Mouse (Mus musculus): ENCODE results near the gene Soga3.

Gene Soga3

DNA sequence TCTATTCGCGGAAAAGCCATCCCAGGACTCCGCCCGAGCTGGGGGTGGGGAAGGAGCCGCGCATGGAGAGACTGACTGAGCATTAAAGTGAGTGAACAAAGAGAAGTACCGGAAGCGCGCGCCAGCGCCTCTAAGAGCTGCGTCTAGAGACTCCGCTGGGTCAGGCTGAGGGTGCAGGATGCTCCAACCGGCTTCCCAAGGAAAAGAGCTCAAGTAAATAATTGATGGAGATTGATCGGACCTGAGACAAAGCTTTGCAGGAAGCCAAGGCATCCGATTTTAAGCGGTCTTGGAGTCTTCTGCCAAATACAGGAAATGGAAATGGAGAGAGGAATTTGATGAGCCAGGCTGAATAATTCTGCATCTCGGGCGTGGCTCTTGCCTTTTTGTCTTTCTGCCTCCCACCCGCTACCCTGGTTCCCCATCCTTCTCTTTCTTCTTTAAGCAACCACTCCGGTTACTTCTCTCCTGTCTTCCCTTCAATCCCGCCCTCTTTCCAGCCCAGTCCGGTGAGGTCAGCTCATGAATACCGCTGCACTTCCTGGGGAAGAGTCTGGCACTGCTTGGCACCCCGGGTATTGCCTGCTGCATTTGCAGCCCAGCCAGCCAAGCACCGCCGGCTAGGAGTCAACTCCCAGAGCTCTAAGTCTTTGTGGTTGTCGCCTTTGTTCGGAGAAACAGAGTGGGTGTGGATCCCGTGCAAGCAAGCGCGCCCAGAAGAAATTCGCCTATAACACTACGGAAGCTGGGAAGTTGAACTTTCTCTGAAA lies at the start of gene Soga3:
TSS of gene Soga3 (plus strand) at position 274 of the 770 bp plus-strand sequence.
- DNase-seq (ENCODE audit: low read depth): peak; percentile 79

- DNase-seq (ENCODE audit: low read depth): peak; percentile 72
These were observed 36.7 kb upstream of the Soga3 start for GRCm38 (mm10) chr10:29106962-29107361.

DNA sequence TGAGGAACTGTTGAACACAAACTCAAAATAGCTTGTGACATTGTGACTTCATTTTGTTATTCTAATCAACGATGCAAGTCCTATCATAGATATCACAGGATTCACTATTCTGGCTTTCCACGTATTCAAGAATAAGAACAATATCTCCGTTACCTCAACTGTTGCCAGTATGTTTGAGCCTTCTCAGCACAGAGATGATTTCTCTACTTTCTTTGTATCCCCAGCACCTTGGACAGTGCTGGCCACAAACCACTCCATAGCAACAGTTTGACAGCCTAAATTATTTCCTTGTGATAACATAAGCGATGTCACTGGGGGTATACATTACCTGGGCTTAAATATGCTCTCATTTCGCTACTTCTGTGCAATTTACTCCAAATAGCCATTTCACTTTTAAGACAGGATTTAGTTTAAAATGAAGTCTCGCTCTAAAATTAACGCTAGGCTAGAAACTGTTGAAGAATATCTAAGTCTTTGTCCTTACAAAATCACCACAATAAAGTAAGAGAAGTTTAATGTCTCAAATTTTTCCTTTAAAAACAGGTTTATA lies 1.0 kb upstream of the Soga3 start:
- peak; percentile 57 for DNase-seq (ENCODE audit: low read depth)

DNA sequence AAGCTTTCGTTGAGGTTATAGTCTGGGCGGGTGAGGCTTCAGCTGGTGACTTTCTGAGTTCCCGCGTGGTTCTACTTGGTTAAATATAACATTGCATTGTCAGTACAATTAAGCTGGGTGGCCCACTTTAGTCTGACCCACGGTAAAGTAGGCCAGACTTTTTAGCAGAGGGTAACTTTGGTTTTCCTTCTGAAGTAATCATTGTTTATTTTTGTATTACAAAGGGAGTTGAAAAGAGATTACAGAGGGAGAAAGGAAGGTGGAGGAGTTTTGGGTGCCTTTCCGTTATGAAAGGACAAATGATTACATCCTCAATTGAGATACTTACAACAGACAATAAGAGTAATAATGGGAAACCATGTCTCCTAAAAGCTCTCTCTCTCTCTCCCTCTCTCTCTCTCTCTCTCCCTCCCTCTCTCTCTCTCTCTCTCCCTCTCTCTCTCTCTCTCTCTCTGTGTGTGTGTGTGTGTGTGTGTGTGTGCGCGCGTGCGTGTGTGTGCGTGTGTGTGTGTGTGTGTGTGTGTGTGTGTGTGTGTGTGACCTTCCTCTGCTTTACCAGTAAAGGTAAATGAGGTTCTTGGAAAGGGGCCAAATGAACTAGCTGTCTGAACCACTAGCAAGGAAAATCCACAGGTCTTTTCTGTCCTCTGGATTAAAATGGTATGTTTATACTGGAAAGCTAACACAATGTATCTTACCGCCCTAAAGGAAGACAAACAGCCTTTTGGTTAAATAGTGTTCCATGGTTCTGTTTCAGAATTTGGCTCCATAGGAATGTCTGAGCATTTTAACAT lies 1.2 kb downstream of the Soga3 start:
- peak; percentile 38 for DNase-seq (ENCODE audit: low read depth)

- DNase-seq (ENCODE audit: low read depth): no peak
These were observed 2.7 kb downstream of the Soga3 start for GRCm38 (mm10) chr10:29146198-29146857.

DNA sequence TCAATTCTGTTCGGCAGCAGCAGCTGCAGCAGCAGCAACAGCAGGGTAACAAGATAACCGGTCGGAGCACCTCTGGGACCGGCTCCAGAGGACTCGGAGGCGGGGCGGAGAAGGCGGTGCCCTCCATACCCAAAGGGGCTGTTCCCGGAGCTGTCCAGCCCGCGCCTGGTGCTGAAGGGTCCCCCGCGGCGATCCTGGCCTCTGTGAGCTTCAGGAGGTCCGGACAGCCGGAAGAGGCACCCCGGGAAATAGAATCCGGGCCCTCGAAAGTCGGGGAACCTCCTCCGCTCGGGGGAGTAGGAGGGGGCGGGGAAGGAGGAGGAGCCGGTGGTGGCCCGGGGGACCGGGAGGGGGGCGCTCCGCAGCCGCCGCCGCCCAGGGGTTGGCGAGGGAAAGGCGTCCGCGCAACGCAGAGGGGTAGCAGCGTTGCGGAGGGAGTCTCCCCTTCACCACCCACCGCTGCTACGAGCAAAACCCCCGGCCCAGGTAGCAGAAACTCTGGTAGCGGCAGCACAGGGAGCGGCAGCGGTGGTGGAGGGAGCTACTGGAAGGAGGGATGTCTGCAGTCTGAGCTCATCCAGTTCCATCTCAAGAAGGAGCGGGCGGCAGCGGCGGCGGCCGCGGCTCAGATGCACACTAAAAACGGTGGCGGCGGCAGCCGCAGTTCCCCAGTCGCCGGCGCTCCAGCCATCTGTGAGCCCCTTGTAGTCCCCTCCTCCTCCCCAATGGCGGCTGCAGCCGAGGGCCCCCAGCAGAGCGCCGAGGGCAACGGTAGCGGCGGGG lies 3.4 kb downstream of the Soga3 start:
- DNase-seq (ENCODE audit: low read depth): no peak

DNA sequence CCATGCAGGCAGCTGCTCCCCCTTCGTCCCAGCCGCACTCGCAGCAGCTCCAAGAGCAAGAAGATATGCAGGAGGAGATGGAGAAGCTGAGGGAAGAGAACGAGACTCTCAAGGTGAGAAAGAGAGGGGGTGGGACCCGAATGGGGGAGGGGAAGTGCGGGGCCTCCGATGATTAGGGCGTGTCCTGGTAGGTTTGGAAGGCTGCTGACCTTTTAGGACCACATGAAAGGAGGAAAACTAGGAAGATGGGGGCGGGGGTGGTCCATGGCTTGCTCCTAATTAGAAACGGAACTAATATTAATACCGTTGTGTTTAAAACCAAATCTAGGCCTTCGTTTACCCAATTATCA lies 4.0 kb downstream of the Soga3 start:
- no peak for DNase-seq (ENCODE audit: low read depth)

GRCm38 (mm10) chr10:29148076-29148475 lies 4.4 kb downstream of the Soga3 start:
- DNase-seq (ENCODE audit: low read depth): no peak

DNA sequence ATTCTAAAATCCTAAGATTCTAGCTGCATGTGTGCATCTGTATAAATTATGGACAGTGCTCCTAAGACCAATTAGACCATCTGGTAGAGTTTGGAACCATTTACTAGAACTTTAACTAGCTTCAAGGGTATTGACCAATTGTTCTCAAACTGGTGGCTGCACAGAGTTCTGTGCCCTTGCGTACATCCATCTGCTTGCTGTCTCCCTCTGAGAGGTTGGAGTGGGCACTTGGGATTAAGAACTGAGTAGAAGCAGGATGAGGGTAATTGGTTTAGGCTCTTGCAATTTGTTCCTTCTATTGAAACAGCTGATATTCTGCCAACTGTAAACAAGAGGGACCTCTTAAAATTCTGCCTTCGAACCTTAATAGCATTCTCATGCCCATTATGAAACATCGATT lies 11.7 kb downstream of the Soga3 start:
- no peak for DNase-seq (ENCODE audit: low read depth)

DNA sequence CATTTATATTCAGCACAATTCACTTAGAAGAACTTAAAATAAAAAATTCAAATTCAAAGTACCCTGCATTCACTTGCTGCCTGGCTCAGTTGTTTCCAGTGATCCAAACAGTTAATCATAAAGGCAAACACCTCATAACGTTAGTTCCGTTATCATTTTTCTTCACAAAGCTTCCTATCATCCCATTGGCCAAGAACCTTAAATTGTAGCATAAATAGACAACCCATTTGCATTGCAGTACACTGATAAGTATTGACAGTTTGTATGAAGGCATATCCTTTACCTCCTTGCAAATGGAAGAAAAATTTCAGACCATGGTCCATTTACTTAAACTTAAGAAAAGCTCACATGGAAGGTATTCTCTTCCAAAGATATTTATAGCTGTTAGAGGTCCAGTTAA lies 18.0 kb downstream of the Soga3 start:
- DNase-seq (ENCODE audit: low read depth): no peak

GRCm38 (mm10) chr10:29173778-29174177 lies 30.1 kb downstream of the Soga3 start:
- no peak for DNase-seq (ENCODE audit: low read depth)

GRCm38 (mm10) chr10:29175656-29176055 lies 32.0 kb downstream of the Soga3 start:
- no peak for DNase-seq (ENCODE audit: low read depth)

DNA sequence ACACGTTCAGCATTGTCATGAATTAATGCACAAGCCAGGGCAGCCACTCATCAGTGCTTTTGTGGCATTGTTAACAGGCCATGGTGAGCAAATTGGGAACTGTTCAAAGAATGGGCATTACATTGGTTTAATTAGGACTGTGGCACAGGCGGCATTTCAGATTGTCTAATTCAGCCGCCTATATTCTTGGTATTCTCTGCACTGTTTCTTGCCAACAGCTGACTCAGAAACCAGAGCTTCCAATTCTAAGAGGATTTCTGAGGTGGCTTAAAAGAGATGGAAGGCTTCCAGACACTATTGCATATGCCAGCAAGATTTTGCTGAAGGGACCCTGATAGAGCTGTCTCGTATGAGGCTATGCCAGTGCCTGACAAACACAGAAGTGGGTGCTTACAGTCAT lies 33.2 kb downstream of the Soga3 start:
- DNase-seq (ENCODE audit: low read depth): peak; percentile 38

DNA sequence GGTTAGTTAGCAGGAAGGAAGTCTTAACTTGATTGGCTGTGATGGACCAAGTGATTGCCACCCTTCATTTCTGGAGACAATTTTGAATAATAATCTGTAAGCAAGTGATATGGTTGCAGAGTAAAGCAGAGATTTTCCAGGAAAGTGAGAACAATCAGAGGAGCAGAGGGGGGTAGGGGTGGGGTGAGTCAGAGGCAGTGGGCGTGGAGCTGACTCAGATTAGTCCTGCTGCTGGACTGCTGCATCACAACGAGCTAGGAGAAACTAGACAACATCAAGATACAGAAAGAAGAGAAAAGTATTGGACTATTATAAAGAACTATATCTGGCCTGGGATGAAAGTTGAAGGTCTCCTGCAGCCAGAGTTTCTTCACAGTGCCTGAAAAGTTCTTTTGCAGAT lies 34.4 kb downstream of the Soga3 start:
- DNase-seq (ENCODE audit: low read depth): peak; percentile 84

DNA sequence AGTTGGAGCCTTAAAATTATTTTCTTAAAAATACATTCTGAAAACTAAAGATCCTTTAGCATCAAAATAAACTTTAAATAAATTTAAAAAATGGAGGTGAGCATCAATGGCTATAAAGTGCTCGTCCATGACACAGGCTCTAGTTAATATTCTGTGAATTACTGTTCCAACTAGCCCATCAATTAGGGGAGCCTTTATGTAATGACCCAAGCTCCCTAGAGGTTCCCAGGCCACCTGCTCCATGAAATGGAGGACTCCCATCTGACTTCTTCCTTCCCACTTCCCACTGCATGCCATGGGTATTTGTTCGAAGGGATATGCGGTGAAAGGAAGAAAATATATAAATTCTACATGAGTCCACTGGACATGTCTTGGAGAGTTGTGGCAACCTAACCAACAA lies 36.6 kb downstream of the Soga3 start:
- no peak for DNase-seq (ENCODE audit: low read depth)

DNA sequence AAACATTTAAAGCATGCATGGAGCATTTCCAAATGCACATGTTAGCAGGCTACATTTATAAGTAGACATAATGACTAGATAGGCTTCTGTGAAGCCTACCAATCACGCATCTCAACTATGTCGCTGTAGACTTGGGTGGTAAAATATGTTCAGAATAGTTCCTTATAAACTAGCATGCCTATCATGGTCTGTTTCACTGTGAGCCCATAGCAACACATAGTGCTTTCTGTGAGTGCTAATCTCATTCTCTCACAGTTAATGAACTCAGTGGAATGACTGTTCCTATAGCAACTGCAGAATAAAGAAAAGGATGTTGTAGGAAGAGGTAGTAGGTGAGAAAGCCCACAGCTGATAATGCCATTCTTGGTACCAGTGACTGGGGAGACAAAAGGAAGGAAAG lies 37.4 kb downstream of the Soga3 start:
- DNase-seq (ENCODE audit: low read depth): no peak

- no peak for DNase-seq (ENCODE audit: low read depth)
These were observed 50.1 kb downstream of the Soga3 start for GRCm38 (mm10) chr10:29193769-29194168.

DNA sequence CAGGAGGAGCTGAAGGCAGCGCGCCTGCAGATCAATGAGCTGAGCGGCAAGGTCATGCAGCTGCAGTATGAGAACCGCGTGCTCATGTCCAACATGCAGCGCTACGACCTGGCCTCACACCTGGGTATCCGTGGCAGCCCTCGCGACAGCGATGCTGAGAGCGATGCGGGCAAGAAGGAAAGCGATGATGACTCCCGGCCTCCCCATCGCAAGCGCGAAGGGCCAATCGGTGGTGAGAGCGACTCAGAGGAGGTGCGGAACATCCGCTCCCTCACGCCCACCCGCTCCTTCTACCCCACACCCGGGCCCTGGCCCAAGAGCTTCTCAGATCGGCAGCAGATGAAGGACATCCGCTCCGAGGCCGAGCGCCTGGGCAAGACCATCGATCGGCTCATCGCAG lies 53.2 kb downstream of the Soga3 start:
- DNase-seq (ENCODE audit: low read depth): no peak

DNA sequence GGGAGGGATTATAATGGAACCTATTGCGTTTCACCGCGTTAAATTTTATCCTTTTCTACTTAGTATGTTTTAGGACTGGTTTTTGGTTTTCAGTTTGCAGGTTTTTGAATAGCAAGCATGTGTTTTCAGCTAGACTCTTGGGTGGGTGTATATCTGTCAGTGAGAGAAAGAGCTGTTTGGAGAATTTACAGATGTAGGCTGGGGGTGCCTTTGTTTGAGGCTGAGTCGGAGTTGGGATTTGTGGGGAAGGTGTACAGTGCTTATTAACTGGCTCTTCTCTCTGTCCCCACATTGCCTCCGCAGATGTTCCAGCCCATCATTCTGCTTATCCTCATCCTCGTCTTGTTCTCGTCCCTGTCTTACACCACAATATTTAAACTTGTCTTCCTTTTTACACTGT lies 55.0 kb downstream of the Soga3 start, which contains the start of gene Gm49353:
TSS of gene Gm49353 (plus strand) at position 313 of the 400 bp plus-strand sequence.
- no peak for DNase-seq (ENCODE audit: low read depth)

- peak; percentile 36 for DNase-seq (ENCODE audit: low read depth)
These were observed 56.2 kb downstream of the Soga3 start for GRCm38 (mm10) chr10:29199835-29200234.

GRCm38 (mm10) chr10:29200609-29201008 lies 57.0 kb downstream of the Soga3 start:
- DNase-seq (ENCODE audit: low read depth): no peak

DNA sequence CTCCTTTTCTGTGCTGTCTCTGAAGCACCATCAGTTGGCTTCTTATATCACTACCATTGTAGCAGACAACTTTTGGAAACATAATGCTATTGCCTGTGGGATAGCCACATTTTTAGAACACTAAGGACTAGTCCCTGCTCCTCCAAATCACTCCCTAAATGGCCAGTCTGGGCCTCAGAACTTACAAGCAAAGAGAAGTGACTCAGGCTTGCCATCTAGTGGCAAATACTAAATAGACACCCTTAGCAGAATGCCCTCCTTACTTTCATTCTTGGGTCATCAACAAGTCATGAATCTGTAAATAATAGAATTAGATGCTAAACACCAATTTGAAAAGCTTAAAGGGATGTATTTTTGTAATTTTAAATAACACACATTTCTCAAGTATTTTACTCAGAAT lies 63.1 kb downstream of the Soga3 start:
- peak; percentile 89 for DNase-seq (ENCODE audit: low read depth)

All from NIH3T3 (cell line).